Mouse (Mus musculus) liver, embryonic 14.5 days (tissue): ENCODE results near the gene Tbrg4.

Experiments
- CTCF ChIP-seq: IDR thresholded peaks from 2 replicates; pipeline ENCODE4 v1.5.1; 2016; ENCODE audit warnings: antibody characterized with exemption, low read depth, control low read depth
- EP300 ChIP-seq: IDR thresholded peaks from 2 replicates; pipeline ENCODE4 v1.6.1; 2016; ENCODE audit warnings: antibody characterized with exemption, low read depth

DNA sequence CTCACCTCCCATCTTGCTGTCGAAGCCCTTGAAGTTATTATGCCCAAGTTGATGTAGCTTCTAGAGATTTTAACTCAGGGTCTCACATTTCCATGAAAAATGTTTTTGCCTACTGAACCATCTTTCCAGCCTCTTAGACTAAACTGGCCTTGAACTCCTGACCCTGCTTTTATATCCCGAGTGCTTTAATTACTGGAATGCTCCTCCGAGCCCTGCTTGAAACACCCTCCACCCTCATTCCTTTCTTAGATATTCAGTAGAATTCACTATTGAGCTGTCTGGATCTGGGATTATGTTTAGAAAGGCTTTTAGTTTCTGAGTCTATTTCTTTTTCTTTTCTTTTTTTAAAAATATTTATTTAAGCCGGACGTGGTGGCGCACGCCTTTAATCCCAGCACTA is 46.5 kb downstream of the Tbrg4 start:
- TF ChIP-seq CTCF (no peak), EP300 (no peak)
